Mouse (Mus musculus) erythroblast, adult 5-6 weeks (primary cell): ENCODE measurements around the gene Igsf8. TPM values are rescaled to one million over a fixed set of nuclear protein-coding genes. Genes with fewer than 3 reads are reported as not detected.

Source experiments
- ATAC-seq: replicated peaks from 2 replicates; pipeline ENCODE4 v1.8.0; 2016; ENCODE audit warnings: moderate number of reproducible peaks, mild to moderate bottlenecking, moderate TSS enrichment, inconsistent platforms; ENCODE audit not compliant: poor library complexity, low FRiP score, severe bottlenecking
- total RNA-seq, 2 experiments: library from RNA; stranded (forward) in 1 of 2; stranded (reverse) in 1 of 2; fragments of 150-400 nt in 1 of 2; fragments of 200-764, 138-1000 nt in 1 of 2; gene quantifications; 2 replicates each; pipeline versions ENCODE4 v1.2.3 to v1.2.4; 2015 to 2017; ENCODE audit warnings: low replicate concordance in 2 of 2

The Igsf8 gene
- total RNA-seq, 2 experiments from 2014 or later = 1.3 to 3.1 TPM

GRCm38 (mm10) chr1:172317946-172318345 is 56.5 kb downstream of the Igsf8 start:
- no peak for ATAC-seq

DNA sequence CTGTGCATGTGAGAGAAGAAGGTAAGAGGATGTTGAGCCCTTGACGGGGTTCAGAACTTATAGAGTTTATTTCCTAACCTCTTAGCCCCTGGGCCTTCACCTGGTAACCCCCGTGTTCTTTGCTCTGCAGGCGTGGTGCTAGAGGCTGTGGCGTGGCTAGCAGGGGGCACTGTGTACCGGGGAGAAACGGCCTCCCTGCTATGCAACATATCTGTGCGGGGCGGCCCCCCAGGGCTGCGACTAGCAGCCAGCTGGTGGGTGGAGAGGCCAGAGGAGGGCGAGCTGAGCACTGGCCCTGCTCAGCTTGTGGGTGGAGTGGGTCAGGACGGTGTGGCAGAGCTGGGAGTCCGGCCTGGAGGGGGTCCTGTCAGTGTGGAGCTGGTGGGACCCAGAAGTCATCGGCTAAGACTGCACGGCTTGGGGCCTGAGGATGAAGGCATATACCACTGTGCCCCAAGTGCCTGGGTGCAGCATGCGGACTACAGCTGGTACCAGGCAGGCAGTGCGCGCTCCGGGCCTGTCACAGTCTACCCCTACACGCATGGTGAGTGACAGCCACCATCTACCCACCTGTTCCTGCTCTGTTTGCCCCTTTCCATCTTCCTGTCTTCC is 57.1 kb downstream of the Igsf8 start:
- no peak for ATAC-seq

GRCm38 (mm10) chr1:172319346-172319745 is 57.9 kb downstream of the Igsf8 start:
- ATAC-seq = no peak

DNA sequence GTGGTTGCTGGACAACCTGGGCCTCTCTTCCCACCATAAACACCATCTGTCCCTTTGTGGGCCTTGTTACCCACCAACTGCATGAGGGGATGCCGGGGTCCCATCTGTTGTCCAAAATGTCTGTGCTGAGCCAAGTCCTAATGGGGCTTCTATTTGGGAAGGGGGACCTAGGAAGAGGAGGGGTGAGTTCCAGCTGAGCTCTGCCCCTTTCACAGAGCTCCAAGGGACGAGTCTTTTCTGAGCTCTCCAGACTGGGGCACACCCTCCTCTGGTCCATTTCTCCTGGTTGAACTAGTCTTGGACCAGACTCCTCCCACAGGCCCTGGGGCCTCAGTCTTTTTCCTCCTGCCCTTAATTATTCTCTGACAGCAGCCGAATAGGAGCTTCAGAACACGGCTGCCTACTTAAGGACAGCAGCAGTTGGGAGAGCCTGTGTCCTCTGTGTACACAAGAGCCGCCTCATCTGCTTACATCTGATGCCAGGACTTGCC is 58.5 kb downstream of the Igsf8 start:
- no peak for ATAC-seq

DNA sequence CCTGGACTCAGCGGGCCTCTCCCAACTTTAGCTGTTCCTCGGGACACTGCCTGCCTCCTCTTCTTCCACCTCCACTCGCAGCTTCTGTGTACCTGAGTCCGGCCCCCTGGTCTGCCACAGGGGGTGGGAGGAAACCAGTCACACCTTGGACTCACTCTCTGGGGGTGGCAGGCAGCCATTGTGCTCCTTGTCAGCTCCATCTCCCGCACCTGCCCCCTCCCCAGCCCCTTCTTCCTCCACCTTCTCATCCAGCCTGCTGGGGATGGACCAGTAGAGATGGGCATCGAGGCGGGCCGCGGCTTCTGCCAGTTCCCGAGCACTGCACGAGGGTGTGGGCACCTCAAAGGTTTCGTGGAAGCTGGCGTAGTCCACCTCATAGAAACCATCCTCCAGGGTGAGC is 61.3 kb downstream of the Igsf8 start:
- ATAC-seq = no peak

- ATAC-seq = no peak
Measured at GRCm38 (mm10) chr1:172323298-172323697, 61.9 kb downstream of the Igsf8 start.

DNA sequence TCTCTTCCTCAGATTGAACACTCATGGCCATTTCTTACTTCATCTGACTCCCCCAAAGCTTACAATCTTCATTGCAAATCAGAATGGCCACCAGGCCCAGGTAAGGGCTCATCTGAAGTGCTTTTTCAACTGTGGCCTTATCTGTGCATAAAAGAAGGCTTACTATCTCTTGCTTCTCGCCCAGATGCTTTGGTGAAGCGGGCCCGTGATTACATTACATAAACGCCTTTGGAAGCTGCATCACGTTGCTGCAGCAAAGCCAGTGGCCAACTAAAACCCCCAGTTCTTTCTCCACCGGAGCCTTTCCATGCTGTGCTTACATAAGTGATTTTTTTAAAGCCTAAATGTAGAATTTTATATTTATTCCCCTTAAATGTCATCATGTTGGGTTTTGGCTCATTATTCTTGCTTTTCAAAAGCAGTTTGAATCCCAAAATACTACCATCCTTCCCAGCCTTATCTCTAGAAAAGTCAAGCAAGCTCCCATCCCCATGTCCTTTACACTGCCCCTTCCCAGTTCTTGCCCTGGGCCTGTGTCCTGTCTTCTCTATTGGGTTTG is 62.4 kb downstream of the Igsf8 start:
- no peak for ATAC-seq

- ATAC-seq = peak; percentile 81
Measured at GRCm38 (mm10) chr1:172324725-172325124, 63.3 kb downstream of the Igsf8 start.

DNA sequence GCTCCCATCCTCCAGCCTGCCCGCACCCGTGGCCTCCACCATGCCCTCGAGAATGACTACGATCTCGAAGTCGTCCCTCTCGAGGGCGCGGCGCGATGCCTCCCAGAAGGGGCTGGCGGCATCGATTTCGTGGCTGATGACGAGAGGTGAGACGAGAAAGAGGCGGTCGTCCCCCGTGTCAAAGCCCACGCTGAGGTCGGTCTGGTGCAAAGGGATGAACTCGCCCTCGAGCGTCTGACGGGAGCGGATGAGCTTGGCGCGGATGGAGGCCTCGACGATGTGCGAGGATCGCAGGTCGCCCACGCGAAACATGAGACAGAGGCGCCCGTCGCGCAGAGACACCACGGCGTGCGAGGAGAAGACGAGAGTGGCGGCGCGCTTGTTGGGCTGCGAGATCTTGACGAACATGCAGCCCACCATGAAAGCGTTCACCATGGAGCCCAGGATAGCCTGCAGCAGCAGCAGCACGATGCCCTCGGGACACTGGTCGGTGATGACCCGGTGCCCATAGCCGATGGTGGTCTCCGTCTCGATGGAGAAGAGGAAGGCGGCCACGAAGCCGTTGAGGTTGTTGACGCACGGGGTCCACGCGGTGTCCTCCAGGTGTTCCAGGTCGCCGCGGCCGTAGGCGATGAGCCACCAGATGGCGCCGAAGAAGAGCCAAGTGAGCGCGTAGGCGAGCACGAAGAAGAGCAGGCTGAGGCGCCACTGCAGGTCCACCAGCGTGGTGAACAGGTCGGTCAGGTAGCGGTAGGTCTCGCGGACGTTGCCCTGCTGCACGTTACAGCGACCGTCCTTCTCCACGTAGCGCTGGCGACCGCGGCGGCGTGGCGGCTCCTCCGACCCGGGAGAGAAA is 64.5 kb downstream of the Igsf8 start:
- no peak for ATAC-seq

DNA sequence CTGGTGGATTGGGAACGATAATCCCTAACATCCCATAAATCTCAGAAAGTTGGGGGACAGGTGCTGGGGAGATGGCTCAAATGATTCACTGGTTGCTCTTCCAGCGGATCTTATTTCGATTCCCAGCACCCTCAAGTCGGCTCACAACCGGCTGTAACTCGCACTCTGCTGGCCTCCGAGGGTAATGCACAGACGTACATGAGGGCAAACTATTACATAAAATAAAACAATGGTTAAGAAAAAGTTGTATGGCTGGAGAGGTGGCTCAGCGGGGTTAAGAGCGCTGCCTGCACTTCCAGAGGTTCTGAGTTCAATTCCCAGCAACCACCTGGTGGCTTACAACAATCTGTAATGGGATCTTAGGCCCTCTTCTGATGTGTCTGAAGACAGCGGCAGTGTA is 65.2 kb downstream of the Igsf8 start:
- ATAC-seq = no peak

GRCm38 (mm10) chr1:172327206-172328001 is 66.0 kb downstream of the Igsf8 start:
- ATAC-seq = no peak

GRCm38 (mm10) chr1:172328041-172328440 is 66.6 kb downstream of the Igsf8 start:
- ATAC-seq = no peak

DNA sequence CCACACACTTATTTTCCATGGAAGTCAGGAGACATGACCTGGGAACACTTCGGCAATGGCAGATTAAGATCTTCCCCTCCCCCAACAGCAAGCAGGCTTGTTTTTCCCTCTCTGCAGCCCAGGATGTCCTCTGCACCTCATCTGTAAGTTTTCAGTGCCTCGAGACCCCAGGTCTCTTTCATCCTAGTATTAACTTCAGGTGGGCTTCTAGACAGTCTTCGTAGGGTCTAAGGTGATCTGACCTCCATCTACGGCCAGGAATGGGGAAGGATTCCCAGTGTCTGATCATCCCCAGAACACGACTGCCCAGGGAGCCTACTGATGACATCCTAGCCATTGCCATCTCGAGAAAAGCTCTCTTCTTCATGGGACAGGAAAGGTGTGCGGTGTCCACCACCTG is 67.0 kb downstream of the Igsf8 start:
- ATAC-seq = no peak

DNA sequence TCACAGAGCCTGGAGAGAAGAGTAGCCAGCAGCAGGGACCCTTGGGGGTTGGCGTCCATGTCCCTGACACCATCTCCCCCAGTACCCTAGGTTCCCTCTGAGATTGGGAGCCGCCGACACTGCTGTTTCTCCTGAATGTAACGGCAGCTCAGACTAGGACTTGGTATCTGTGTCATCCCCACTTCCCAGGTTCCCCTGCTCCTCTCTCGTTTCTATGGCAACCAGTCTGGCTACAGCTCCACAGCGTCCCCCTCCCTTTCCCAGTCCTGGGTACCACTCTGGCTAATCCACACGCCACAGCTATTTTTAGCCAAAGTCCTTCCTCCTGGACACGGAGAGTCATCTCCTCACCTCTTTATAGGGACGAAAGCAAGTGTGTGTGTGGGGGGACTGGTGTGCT is 67.7 kb downstream of the Igsf8 start, which contains the start of gene Kcnj9:
Gene Kcnj9, minus strand, starts transcription at position 188 of the 400 bp plus-strand sequence.
- ATAC-seq = no peak

DNA sequence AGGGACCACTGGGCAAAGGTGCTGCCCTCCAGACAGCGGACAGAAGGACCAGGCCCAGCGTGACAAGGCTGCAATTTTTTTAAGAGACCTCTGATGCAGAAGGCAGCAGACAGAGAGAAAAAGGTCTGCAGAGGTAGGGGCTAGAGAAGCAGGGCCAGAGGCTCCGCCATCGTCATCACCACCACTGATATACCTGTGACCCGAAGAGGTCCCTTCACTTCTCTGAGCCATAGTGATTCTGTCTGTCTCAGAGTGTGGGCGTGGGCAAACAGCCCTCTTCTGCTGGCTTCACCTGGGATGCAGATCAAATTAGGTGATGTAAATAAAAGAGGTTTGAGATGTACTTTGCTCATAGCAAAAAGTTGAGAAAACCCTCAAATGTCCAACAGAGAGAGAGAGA is 68.2 kb downstream of the Igsf8 start:
- no peak for ATAC-seq

DNA sequence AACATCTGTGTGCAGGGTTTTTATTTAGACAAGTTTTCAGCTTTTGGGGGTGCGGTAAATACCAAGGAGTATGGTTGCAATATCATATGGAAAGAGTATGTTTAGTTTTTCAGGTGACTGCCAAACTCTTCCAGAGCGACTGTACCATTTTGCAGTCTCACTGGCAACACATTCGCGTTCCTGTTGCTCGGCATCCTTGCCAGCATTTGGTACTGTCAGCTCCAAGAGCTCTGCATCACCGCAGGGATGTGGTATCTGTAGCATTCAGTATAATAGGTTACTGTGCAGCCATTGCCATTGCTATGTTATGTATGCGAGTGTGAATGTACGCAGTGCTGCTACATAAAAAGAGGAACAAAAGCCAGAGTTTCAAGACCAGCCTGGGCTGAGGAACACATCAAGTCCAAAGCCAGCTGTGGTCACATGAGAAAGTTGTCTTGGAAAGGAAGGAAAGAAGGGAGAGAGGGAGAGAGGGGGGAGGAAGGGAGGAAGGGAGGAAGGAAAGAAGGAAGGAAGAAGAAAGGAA is 70.0 kb downstream of the Igsf8 start:
- ATAC-seq = no peak

DNA sequence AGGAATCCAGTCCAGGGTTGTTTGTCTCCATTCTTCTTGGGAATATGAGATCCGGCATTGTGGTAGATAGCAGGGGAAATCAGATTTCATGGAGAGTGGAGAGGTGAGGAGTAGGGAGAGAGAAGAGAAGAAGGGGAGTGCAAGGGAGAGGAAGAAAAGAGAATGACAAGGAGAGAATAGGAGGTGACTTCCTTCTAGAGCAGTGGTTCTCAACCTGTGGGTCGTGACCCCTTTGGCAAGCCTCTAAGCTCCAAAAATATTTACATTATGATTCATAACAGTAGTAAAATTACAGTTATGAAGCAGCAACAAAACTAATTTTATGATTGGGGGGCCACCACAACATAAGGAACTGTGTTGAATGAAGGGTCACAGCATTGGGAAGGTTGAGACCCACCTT is 71.5 kb downstream of the Igsf8 start:
- ATAC-seq = no peak

- ATAC-seq = no peak
Measured at GRCm38 (mm10) chr1:172333512-172333911, 72.1 kb downstream of the Igsf8 start.

GRCm38 (mm10) chr1:172335804-172336203 is 74.4 kb downstream of the Igsf8 start:
- no peak for ATAC-seq
